Mouse (Mus musculus): ENCODE measurements at regions not wholly inside any gene's neighbourhood (a gene's known extent, or its start where the extent isn't known, plus 50 kb on each side); places are given as distances from the start of the nearest gene placed in this dataset.

DNA sequence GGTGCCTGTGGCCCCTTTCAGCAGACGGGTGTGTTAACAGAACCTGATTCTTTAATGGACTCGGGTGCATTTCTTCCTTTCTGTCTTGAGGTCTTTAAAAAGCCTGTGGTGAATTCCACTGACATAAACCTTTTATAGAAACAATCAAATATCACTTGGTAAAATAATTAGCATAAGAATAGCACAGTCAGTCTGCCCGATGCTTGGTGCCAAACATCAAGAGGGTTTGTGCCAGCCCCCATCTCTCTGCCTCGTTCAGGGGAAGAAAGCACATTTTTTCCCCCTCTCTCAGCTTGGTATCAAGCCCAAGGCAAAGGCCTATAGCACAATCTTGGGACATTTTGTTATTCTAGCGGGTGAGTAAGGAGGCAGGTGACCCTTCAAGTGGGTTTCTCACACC is 169.8 kb downstream of the Maf start:
- H3K27me3 ChIP-seq (ENCODE audit: control insufficient read depth in 1 of 2, insufficient read depth in 2 of 2, low read length in 2 of 2): no peaks in the 10 kb centered on the region
- H3K79me2 ChIP-seq (ENCODE audit: control insufficient read depth, insufficient read depth, low read length, poor library complexity): no peaks in the 10 kb centered on the region
- no peaks in the 10 kb centered on the region for H3K4me1 ChIP-seq (ENCODE audit: control insufficient read depth in 1 of 2, insufficient read depth in 2 of 2, low read length in 2 of 2)

DNA sequence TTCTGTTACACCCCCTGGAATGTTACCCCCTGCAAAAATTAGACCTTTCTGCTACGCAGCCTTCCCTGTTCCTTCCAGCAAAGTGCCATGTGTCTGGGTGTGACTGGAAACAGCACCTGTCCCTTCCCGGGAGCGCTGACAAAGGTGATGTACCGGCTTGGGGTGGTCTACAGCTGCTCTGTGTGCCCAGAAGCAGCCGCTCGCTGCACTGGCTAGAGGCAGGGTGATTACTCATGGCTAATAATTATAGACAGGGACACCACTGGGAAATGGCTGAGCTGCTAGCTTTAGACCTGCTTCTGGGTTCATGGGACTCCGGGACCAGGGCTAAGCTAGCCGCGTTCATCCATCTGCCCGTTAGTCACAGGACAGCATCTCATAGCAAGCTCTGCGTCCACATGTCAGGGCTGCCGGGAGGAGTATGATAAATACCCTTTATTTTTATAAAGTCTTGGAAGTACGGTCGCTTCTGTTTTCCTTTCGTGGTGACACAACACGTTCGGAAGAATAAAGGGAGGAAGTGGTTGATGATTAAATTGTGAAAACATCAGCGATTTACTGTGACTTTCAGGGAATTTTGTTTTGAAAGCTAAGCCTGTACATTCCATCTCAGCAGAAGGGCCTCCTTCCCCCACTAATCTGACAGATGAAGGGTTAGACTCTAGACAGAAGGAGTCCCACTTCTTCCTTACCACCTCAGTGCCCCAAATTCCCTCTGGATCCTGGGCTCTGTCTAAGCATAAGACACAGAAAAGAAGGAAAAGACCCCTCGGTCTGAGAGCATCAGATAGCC is 170.8 kb downstream of the Maf start:
- no peak overlapping the region for H3K9ac ChIP-seq (ENCODE audit: control insufficient read depth, low read depth, low read length, poor library complexity, severe bottlenecking)
- no peaks in the 10 kb centered on the region for H3K36me3 ChIP-seq (ENCODE audit: control insufficient read depth in 1 of 2, insufficient read depth in 2 of 2, low read length in 2 of 2)
- H3K79me2 ChIP-seq (ENCODE audit: control insufficient read depth, insufficient read depth, low read length, poor library complexity): no peaks in the 10 kb centered on the region
- no peaks in the 10 kb centered on the region for H3K9me3 ChIP-seq (replicated peaks; ENCODE audit: insufficient read depth, low read length)
- no peak overlapping the region for H3K27ac ChIP-seq (ENCODE audit: control insufficient read depth, low read depth, low read length)
- no peak overlapping the region for H3K4me3 ChIP-seq (ENCODE audit: control insufficient read depth in 1 of 2, insufficient read depth in 1 of 2, low read depth in 2 of 2, low read length in 2 of 2)
- TF ChIP-seq ZNF384 (IDR thresholded peaks at IDR 0.05; ENCODE audit: low read depth, low read length) (no peak), CHD1 (IDR thresholded peaks at IDR 0.05; ENCODE audit: low read depth, low read length) (no peak), MYC (IDR thresholded peaks at IDR 0.05; ENCODE audit: low read depth, low read length) (no peak), MEF2A (IDR thresholded peaks at IDR 0.05; ENCODE audit: extremely low read depth, insufficient replicate concordance, low read depth, low read length, poor library complexity, severe bottlenecking) (no peak), UBTF (IDR thresholded peaks at IDR 0.05; ENCODE audit: borderline replicate concordance, insufficient read depth, low read depth, low read length) (no peak), ZKSCAN1 (IDR thresholded peaks at IDR 0.05; ENCODE audit: low read depth, low read length) (no peak), TAL1 (IDR thresholded peaks at IDR 0.05; ENCODE audit: low read length) (no peak), GATA1 (IDR thresholded peaks at IDR 0.05; ENCODE audit: low read depth, low read length) (no peak), GABPA (IDR thresholded peaks at IDR 0.05; ENCODE audit: low read depth, low read length) (no peak), MAFK (IDR thresholded peaks at IDR 0.05; ENCODE audit: borderline replicate concordance, low read depth, low read length) (no peak), E2F4 (IDR thresholded peaks at IDR 0.05; ENCODE audit: borderline replicate concordance, low read depth, low read length) (no peak), MYB (IDR thresholded peaks at IDR 0.05; ENCODE audit: low read depth, low read length) (no peak), CTCF (IDR thresholded peaks at IDR 0.05 in 2 of 3, conservative IDR thresholded peaks at IDR 0.05 in 1 of 3; ENCODE audit: control insufficient read depth in 1 of 3, insufficient read depth in 1 of 3, low read depth in 2 of 3, low read length in 3 of 3, poor library complexity in 1 of 3, severe bottlenecking in 1 of 3) (no peak), ZMIZ1 (IDR thresholded peaks at IDR 0.05; ENCODE audit: low read depth, low read length) (no peak), ELF1 (IDR thresholded peaks at IDR 0.05; ENCODE audit: low read depth, low read length) (no peak), POLR2A (IDR thresholded peaks at IDR 0.05; ENCODE audit: control insufficient read depth in 1 of 2, insufficient read depth in 1 of 2, low read depth in 1 of 2, low read length in 2 of 2, poor library complexity in 1 of 2) (no peak), HCFC1 (IDR thresholded peaks at IDR 0.05; ENCODE audit: low read depth, low read length) (no peak)
- no peak for DNase-seq (ENCODE audit: low read depth, low spot score)
- no peaks in the 10 kb centered on the region for H3K4me1 ChIP-seq (ENCODE audit: control insufficient read depth in 1 of 2, insufficient read depth in 2 of 2, low read length in 2 of 2)
- H3K27me3 ChIP-seq (ENCODE audit: control insufficient read depth in 1 of 2, insufficient read depth in 2 of 2, low read length in 2 of 2): no peaks in the 10 kb centered on the region

More for the DNA sequence above, 169.8 kb downstream of the Maf start:
- H3K4me3 ChIP-seq (ENCODE audit: control insufficient read depth in 1 of 2, insufficient read depth in 1 of 2, low read depth in 2 of 2, low read length in 2 of 2): no peak overlapping the region
- no peak for DNase-seq (ENCODE audit: low read depth, low spot score)
- no peak overlapping the region for H3K9ac ChIP-seq (ENCODE audit: control insufficient read depth, low read depth, low read length, poor library complexity, severe bottlenecking)
- no peaks in the 10 kb centered on the region for H3K36me3 ChIP-seq (ENCODE audit: control insufficient read depth in 1 of 2, insufficient read depth in 2 of 2, low read length in 2 of 2)
- TF ChIP-seq CTCF (IDR thresholded peaks at IDR 0.05 in 2 of 3, conservative IDR thresholded peaks at IDR 0.05 in 1 of 3; ENCODE audit: control insufficient read depth in 1 of 3, insufficient read depth in 1 of 3, low read depth in 2 of 3, low read length in 3 of 3, poor library complexity in 1 of 3, severe bottlenecking in 1 of 3): no peak
- TF ChIP-seq ETS1 (IDR thresholded peaks at IDR 0.05; ENCODE audit: low read depth, low read length): no peak
- no peak for TF ChIP-seq TCF12 (IDR thresholded peaks at IDR 0.05; ENCODE audit: low read depth, low read length)
- TF ChIP-seq ZMIZ1 (IDR thresholded peaks at IDR 0.05; ENCODE audit: low read depth, low read length): no peak
- no peak for TF ChIP-seq POLR2A (IDR thresholded peaks at IDR 0.05; ENCODE audit: control insufficient read depth in 1 of 2, insufficient read depth in 1 of 2, low read depth in 1 of 2, low read length in 2 of 2, poor library complexity in 1 of 2)
- no peak for TF ChIP-seq HCFC1 (IDR thresholded peaks at IDR 0.05; ENCODE audit: low read depth, low read length)
- TF ChIP-seq MAZ (IDR thresholded peaks at IDR 0.05; ENCODE audit: low read depth, low read length): no peak
- TF ChIP-seq NELFE (IDR thresholded peaks at IDR 0.05; ENCODE audit: low read depth, low read length): no peak
- TF ChIP-seq E2F4 (IDR thresholded peaks at IDR 0.05; ENCODE audit: borderline replicate concordance, low read depth, low read length): no peak
- TF ChIP-seq MYC (IDR thresholded peaks at IDR 0.05; ENCODE audit: low read depth, low read length): no peak
- no peak for TF ChIP-seq NRF1 (IDR thresholded peaks at IDR 0.05; ENCODE audit: insufficient read depth, low read depth, low read length, poor library complexity, severe bottlenecking)
- TF ChIP-seq MAFK (IDR thresholded peaks at IDR 0.05; ENCODE audit: borderline replicate concordance, low read depth, low read length): no peak
- no peak for TF ChIP-seq EP300 (IDR thresholded peaks at IDR 0.05; ENCODE audit: low read depth in 1 of 2, low read length in 2 of 2)
- no peak overlapping the region for H3K27ac ChIP-seq (ENCODE audit: control insufficient read depth, low read depth, low read length)
- H3K9me3 ChIP-seq (replicated peaks; ENCODE audit: insufficient read depth, low read length): no peaks in the 10 kb centered on the region

Data from MEL (cell line).